Mouse (Mus musculus): Measurements from ENCODE around the gene Fuk. TPM values are rescaled to one million over a fixed set of nuclear protein-coding genes. Genes with fewer than 3 reads are reported as not detected.
"Not testable (repeated sequence)": the region's sequence is repeated elsewhere in the genome, so short reads cannot be mapped to it uniquely, and the experiment has no call there.

Gene Fuk
- polyA plus RNA-seq, 1 experiment = 0.47 TPM

- Histone ChIP-seq H3K4me3 (replicated peaks) (no peak overlapping the region), H3K9me3 (ENCODE audit: control insufficient read depth, low read length) (no peaks in the 10 kb centered on the region), H3K36me3 (ENCODE audit: control insufficient read depth) (peaks cover 66% of the 10 kb centered on the region), H3K27me3 (ENCODE audit: control insufficient read depth) (no peaks in the 10 kb centered on the region), H3K4me1 (ENCODE audit: control insufficient read depth) (peaks cover 2% of the 10 kb centered on the region)
- TF ChIP-seq TAL1 (IDR thresholded peaks at IDR 0.05; ENCODE audit: low read length) = no peak
- no peak for TF ChIP-seq GATA1 (IDR thresholded peaks at IDR 0.05; ENCODE audit: low read length)
Measured at GRCm38 (mm10) chr8:110889904-110890470, 12.3 kb downstream of the Fuk start.

GRCm38 (mm10) chr8:110888860-110889259, 13.4 kb downstream of the Fuk start:
- Histone ChIP-seq H3K4me1 (ENCODE audit: control insufficient read depth) (no peaks in the 10 kb centered on the region; the same call in 1 of the 2 replicates), H3K4me3 (replicated peaks) (no peak overlapping the region), H3K36me3 (ENCODE audit: control insufficient read depth) (peaks cover 66% of the 10 kb centered on the region), H3K27me3 (ENCODE audit: control insufficient read depth) (no peaks in the 10 kb centered on the region), H3K9me3 (ENCODE audit: control insufficient read depth, low read length) (no peaks in the 10 kb centered on the region)
- TF ChIP-seq GATA1 (IDR thresholded peaks at IDR 0.05; ENCODE audit: low read length) (no peak), TAL1 (IDR thresholded peaks at IDR 0.05; ENCODE audit: low read length) (no peak)

GRCm38 (mm10) chr8:110888441-110888840, 13.8 kb downstream of the Fuk start:
- H3K4me1 ChIP-seq (ENCODE audit: control insufficient read depth) = no peaks in the 10 kb centered on the region; the same call in 1 of the 2 replicates
- no peaks in the 10 kb centered on the region for H3K9me3 ChIP-seq (ENCODE audit: control insufficient read depth, low read length)
- TF ChIP-seq GATA1 (IDR thresholded peaks at IDR 0.05; ENCODE audit: low read length) (no peak), TAL1 (IDR thresholded peaks at IDR 0.05; ENCODE audit: low read length) (no peak)
- H3K27me3 ChIP-seq (ENCODE audit: control insufficient read depth) = no peaks in the 10 kb centered on the region
- H3K4me3 ChIP-seq (replicated peaks) = no peak overlapping the region
- H3K36me3 ChIP-seq (ENCODE audit: control insufficient read depth) = peaks cover 70% of the 10 kb centered on the region

GRCm38 (mm10) chr8:110887551-110887950, 14.7 kb downstream of the Fuk start:
- Histone ChIP-seq H3K36me3 (ENCODE audit: control insufficient read depth) (peaks cover 73% of the 10 kb centered on the region), H3K4me3 (replicated peaks) (no peak overlapping the region), H3K27me3 (ENCODE audit: control insufficient read depth) (no peaks in the 10 kb centered on the region), H3K4me1 (ENCODE audit: control insufficient read depth) (no peaks in the 10 kb centered on the region; the same call in 1 of the 2 replicates), H3K9me3 (ENCODE audit: control insufficient read depth, low read length) (no peaks in the 10 kb centered on the region)
- no peak for TF ChIP-seq TAL1 (IDR thresholded peaks at IDR 0.05; ENCODE audit: low read length)
- no peak for TF ChIP-seq GATA1 (IDR thresholded peaks at IDR 0.05; ENCODE audit: low read length)

GRCm38 (mm10) chr8:110886634-110887033, 15.7 kb downstream of the Fuk start:
- TF ChIP-seq GATA1 (IDR thresholded peaks at IDR 0.05; ENCODE audit: low read length) (no peak), TAL1 (IDR thresholded peaks at IDR 0.05; ENCODE audit: low read length) (no peak)
- H3K4me1 ChIP-seq (ENCODE audit: control insufficient read depth) = no peaks in the 10 kb centered on the region; the same call in 1 of the 2 replicates
- no peaks in the 10 kb centered on the region for H3K27me3 ChIP-seq (ENCODE audit: control insufficient read depth)
- no peak overlapping the region for H3K4me3 ChIP-seq (replicated peaks)
- peaks cover 79% of the 10 kb centered on the region for H3K36me3 ChIP-seq (ENCODE audit: control insufficient read depth)
- no peaks in the 10 kb centered on the region for H3K9me3 ChIP-seq (ENCODE audit: control insufficient read depth, low read length)

GRCm38 (mm10) chr8:110883824-110884223, 18.5 kb downstream of the Fuk start:
- TF ChIP-seq TAL1 (IDR thresholded peaks at IDR 0.05; ENCODE audit: low read length) (no peak), GATA1 (IDR thresholded peaks at IDR 0.05; ENCODE audit: low read length) (no peak)
- Histone ChIP-seq H3K4me3 (replicated peaks) (no peak overlapping the region), H3K27me3 (ENCODE audit: control insufficient read depth) (no peaks in the 10 kb centered on the region), H3K36me3 (ENCODE audit: control insufficient read depth) (peaks cover 93% of the 10 kb centered on the region), H3K9me3 (ENCODE audit: control insufficient read depth, low read length) (no peaks in the 10 kb centered on the region), H3K4me1 (ENCODE audit: control insufficient read depth) (peaks cover 7% of the 10 kb centered on the region)

GRCm38 (mm10) chr8:110881741-110882310, 20.5 kb downstream of the Fuk start:
- H3K4me1 ChIP-seq (ENCODE audit: control insufficient read depth) = peaks cover 15% of the 10 kb centered on the region
- no peak overlapping the region for H3K4me3 ChIP-seq (replicated peaks)
- TF ChIP-seq GATA1 (IDR thresholded peaks at IDR 0.05; ENCODE audit: low read length) = no peak
- TF ChIP-seq TAL1 (IDR thresholded peaks at IDR 0.05; ENCODE audit: low read length) = no peak
- no peaks in the 10 kb centered on the region for H3K9me3 ChIP-seq (ENCODE audit: control insufficient read depth, low read length)
- peaks cover 95% of the 10 kb centered on the region for H3K36me3 ChIP-seq (ENCODE audit: control insufficient read depth)
- no peaks in the 10 kb centered on the region for H3K27me3 ChIP-seq (ENCODE audit: control insufficient read depth)

- peaks cover 99% of the 10 kb centered on the region for H3K36me3 ChIP-seq (ENCODE audit: control insufficient read depth)
- no peaks in the 10 kb centered on the region for H3K27me3 ChIP-seq (ENCODE audit: control insufficient read depth)
- TF ChIP-seq GATA1 (IDR thresholded peaks at IDR 0.05; ENCODE audit: low read length) (no peak), TAL1 (IDR thresholded peaks at IDR 0.05; ENCODE audit: low read length) (no peak)
- H3K9me3 ChIP-seq (ENCODE audit: control insufficient read depth, low read length) = no peaks in the 10 kb centered on the region
- H3K4me1 ChIP-seq (ENCODE audit: control insufficient read depth) = peaks cover 15% of the 10 kb centered on the region
- no peak overlapping the region for H3K4me3 ChIP-seq (replicated peaks)
Measured at GRCm38 (mm10) chr8:110877862-110878261, 24.4 kb downstream of the Fuk start.

GRCm38 (mm10) chr8:110870501-110870900, 31.8 kb downstream of the Fuk start:
- TF ChIP-seq TAL1 (IDR thresholded peaks at IDR 0.05; ENCODE audit: low read length) = no peak
- TF ChIP-seq GATA1 (IDR thresholded peaks at IDR 0.05; ENCODE audit: low read length) = no peak
- H3K4me1 ChIP-seq (ENCODE audit: control insufficient read depth) = no peaks in the 10 kb centered on the region
- no peak overlapping the region for H3K4me3 ChIP-seq (replicated peaks)
- H3K9me3 ChIP-seq (ENCODE audit: control insufficient read depth, low read length) = no peaks in the 10 kb centered on the region
- no peaks in the 10 kb centered on the region for H3K27me3 ChIP-seq (ENCODE audit: control insufficient read depth)
- H3K36me3 ChIP-seq (ENCODE audit: control insufficient read depth) = peaks cover 99% of the 10 kb centered on the region

- not testable (repeated sequence) for H3K9me3 ChIP-seq (ENCODE audit: control insufficient read depth, low read length); H3K4me1 ChIP-seq (ENCODE audit: control insufficient read depth); H3K27me3 ChIP-seq (ENCODE audit: control insufficient read depth); H3K4me3 ChIP-seq (replicated peaks)
- H3K36me3 ChIP-seq (ENCODE audit: control insufficient read depth) = peaks cover 98% of the 10 kb centered on the region
Measured at GRCm38 (mm10) chr8:110861347-110862025, 40.8 kb downstream of the Fuk start.

All from erythroblast, embryonic 14.5 days (primary cell).